Mouse (Mus musculus) megakaryocyte, embryonic 14.5 days (primary cell): ENCODE results near the gene 4930503B20Rik.

Source experiments
- FLI1 ChIP-seq: IDR thresholded peaks from 2 replicates; pipeline ENCODE4 v1.6.1; 2012; ENCODE audit warnings: low read length, inconsistent platforms, mixed read lengths
- GATA1 ChIP-seq: IDR thresholded peaks from 3 replicates; pipeline ENCODE4 v1.6.1; 2012; ENCODE audit warnings: mixed read lengths, low read length, inconsistent platforms, borderline replicate concordance

- TF ChIP-seq FLI1: no peak
- no peak for TF ChIP-seq GATA1
Observed at GRCm38 (mm10) chr3:146700051-146700450, 48.9 kb upstream of the 4930503B20Rik start.
